Mouse (Mus musculus) myocyte (in vitro differentiated cells): ENCODE measurements at regions not wholly inside any gene's neighbourhood (a gene's known extent, or its start where the extent isn't known, plus 50 kb on each side); places are given as distances from the start of the nearest gene placed in this dataset.

Experiments used
- H3K27me3 ChIP-seq: one replicate; pipeline ENCODE4 v1.6.1; 2011; ENCODE audit not compliant: control insufficient read depth, insufficient read depth, insufficient read length
- H3K36me3 ChIP-seq: one replicate; pipeline ENCODE4 v1.6.1; 2011; ENCODE audit not compliant: control insufficient read depth, insufficient read depth
- H3K4me2 ChIP-seq: one replicate; pipeline ENCODE4 v1.6.1; 2011; ENCODE audit warnings: low read depth, control low read depth
- H3K4me3 ChIP-seq: one replicate; pipeline ENCODE4 v1.5.1; 2011; ENCODE audit warnings: mild to moderate bottlenecking, control low read depth, moderate library complexity
- H3K79me2 ChIP-seq: one replicate; pipeline ENCODE4 v1.6.1; 2011; ENCODE audit not compliant: control insufficient read depth, insufficient read depth
- H3ac ChIP-seq: one replicate; pipeline ENCODE4 v1.6.1; 2011; ENCODE audit not compliant: control insufficient read depth, insufficient read length
- CEBPB ChIP-seq: IDR thresholded peaks from 2 replicates; pipeline ENCODE4 v1.6.1; 2011; ENCODE audit warnings: mild to moderate bottlenecking, moderate library complexity; ENCODE audit not compliant: poor library complexity, insufficient read depth, severe bottlenecking
- E2F4 ChIP-seq: IDR thresholded peaks from one replicate; pipeline ENCODE4 v1.6.1; 2011; ENCODE audit warnings: mild to moderate bottlenecking, control low read depth, moderate library complexity; ENCODE audit not compliant: insufficient read depth
- MAX ChIP-seq: IDR thresholded peaks from one replicate; pipeline ENCODE4 v1.6.1; 2011; ENCODE audit warnings: low read depth, mild to moderate bottlenecking, control low read depth
- MYOD1 ChIP-seq, 3 experiments: IDR thresholded peaks; one replicate each; pipeline ENCODE4 v1.6.1; 2011; ENCODE audit warnings: control low read depth in 2 of 3, low read depth in 2 of 3, mild to moderate bottlenecking in 2 of 3, moderate library complexity in 1 of 3; ENCODE audit not compliant: insufficient read length in 2 of 3, control insufficient read depth in 1 of 3
- MYOG ChIP-seq, 3 experiments: IDR thresholded peaks; one replicate each; pipeline ENCODE4 v1.6.1; 2011; ENCODE audit warnings: control low read depth in 2 of 3, low read depth in 2 of 3, mild to moderate bottlenecking in 2 of 3; ENCODE audit not compliant: insufficient read length in 2 of 3, control insufficient read depth in 1 of 3, insufficient read depth in 1 of 3
- POLR2A ChIP-seq: IDR thresholded peaks from one replicate; pipeline ENCODE4 v1.6.1; 2011; ENCODE audit warnings: low read depth, mild to moderate bottlenecking, control low read depth, moderate library complexity; ENCODE audit not compliant: insufficient read length
- POLR2AphosphoS2 ChIP-seq: IDR thresholded peaks from one replicate; pipeline ENCODE4 v1.6.1; 2011; ENCODE audit warnings: low read depth, control low read depth; ENCODE audit not compliant: insufficient read length
- REST ChIP-seq: IDR thresholded peaks from one replicate; pipeline ENCODE4 v1.6.1; 2011; ENCODE audit warnings: mild to moderate bottlenecking, control low read depth, moderate library complexity; ENCODE audit not compliant: insufficient read depth, insufficient read length
- SRF ChIP-seq: IDR thresholded peaks from one replicate; pipeline ENCODE4 v1.6.1; 2011; ENCODE audit warnings: low read depth; ENCODE audit not compliant: control insufficient read depth, insufficient read length
- TCF12 ChIP-seq: IDR thresholded peaks from one replicate; pipeline ENCODE4 v1.6.1; 2011; ENCODE audit warnings: mild to moderate bottlenecking, control low read depth; ENCODE audit not compliant: poor library complexity, insufficient read depth, severe bottlenecking
- TCF3 ChIP-seq: IDR thresholded peaks from one replicate; pipeline ENCODE4 v1.6.1; 2011; ENCODE audit warnings: low read depth, control low read depth; ENCODE audit not compliant: insufficient read length
- USF1 ChIP-seq: IDR thresholded peaks from one replicate; pipeline ENCODE4 v1.6.1; 2011; ENCODE audit warnings: low read depth, mild to moderate bottlenecking, control low read depth, moderate library complexity

GRCm38 (mm10) chr12:109716991-109717390 is 116.9 kb upstream of the Rtl1 start:
- Histone ChIP-seq H3K27me3 (no peaks in the 10 kb centered on the region), H3K36me3 (no peaks in the 10 kb centered on the region), H3K4me2 (no peak overlapping the region), H3K4me3 (no peak overlapping the region), H3K79me2 (no peaks in the 10 kb centered on the region), H3ac (no peak overlapping the region)
- TF ChIP-seq MYOG (IDR thresholded peaks at IDR 0.05; ENCODE audit: control insufficient read depth in 1 of 3, insufficient read depth in 1 of 3, insufficient read length in 2 of 3, low read depth in 2 of 3) (no peak), CEBPB (no peak), POLR2AphosphoS2 (no peak), MAX (no peak), REST (no peak), USF1 (no peak), MYOD1 (IDR thresholded peaks at IDR 0.05; ENCODE audit: control insufficient read depth in 1 of 3, insufficient read length in 2 of 3, low read depth in 2 of 3) (no peak), TCF3 (no peak), POLR2A (no peak), E2F4 (no peak), TCF12 (no peak), SRF (no peak)

- no peaks in the 10 kb centered on the region for H3K36me3 ChIP-seq
- TF ChIP-seq USF1 = no peak
- TF ChIP-seq POLR2A = no peak
- no peak for TF ChIP-seq E2F4
- TF ChIP-seq MYOD1 (IDR thresholded peaks at IDR 0.05; ENCODE audit: control insufficient read depth in 1 of 3, insufficient read length in 2 of 3, low read depth in 2 of 3) = no peak
- no peak for TF ChIP-seq TCF12
- no peak for TF ChIP-seq MAX
- TF ChIP-seq SRF = no peak
- TF ChIP-seq REST = no peak
- TF ChIP-seq POLR2AphosphoS2 = no peak
- no peak for TF ChIP-seq MYOG (IDR thresholded peaks at IDR 0.05; ENCODE audit: control insufficient read depth in 1 of 3, insufficient read depth in 1 of 3, insufficient read length in 2 of 3, low read depth in 2 of 3)
- no peak for TF ChIP-seq TCF3
- TF ChIP-seq CEBPB = no peak
- no peak overlapping the region for H3ac ChIP-seq
- no peak overlapping the region for H3K4me2 ChIP-seq
- no peak overlapping the region for H3K4me3 ChIP-seq
- no peaks in the 10 kb centered on the region for H3K27me3 ChIP-seq
- no peaks in the 10 kb centered on the region for H3K79me2 ChIP-seq
Measured at GRCm38 (mm10) chr12:109718036-109718435, 117.9 kb upstream of the Rtl1 start.

DNA sequence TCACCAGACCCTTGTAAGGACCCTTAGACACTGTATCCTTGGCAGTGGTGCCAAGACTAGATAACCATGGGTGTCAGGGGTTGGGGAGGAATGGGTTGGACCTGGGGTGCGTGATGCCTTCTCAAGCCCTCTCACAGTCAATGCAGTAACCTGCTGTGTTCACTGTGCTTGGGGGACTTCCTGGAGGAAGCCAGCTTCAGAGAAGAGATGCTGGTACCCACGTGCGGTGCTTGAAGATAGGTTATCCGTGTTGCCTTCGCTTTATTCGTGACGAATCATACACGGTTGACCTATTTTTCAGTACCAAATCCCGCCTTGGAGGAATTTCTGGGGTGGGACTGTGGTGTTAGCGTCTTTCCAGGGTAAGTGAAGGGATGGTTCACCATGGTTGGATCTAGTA is 138.1 kb upstream of the Rtl1 start:
- no peak overlapping the region for H3K4me2 ChIP-seq
- H3K27me3 ChIP-seq = peaks cover 11% of the 10 kb centered on the region
- no peak overlapping the region for H3ac ChIP-seq
- TF ChIP-seq MYOG (IDR thresholded peaks at IDR 0.05; ENCODE audit: control insufficient read depth in 1 of 3, insufficient read depth in 1 of 3, insufficient read length in 2 of 3, low read depth in 2 of 3) (no peak), REST (no peak)
- no peaks in the 10 kb centered on the region for H3K79me2 ChIP-seq
- no peaks in the 10 kb centered on the region for H3K36me3 ChIP-seq
- no peak overlapping the region for H3K4me3 ChIP-seq

GRCm38 (mm10) chr12:109738911-109739310 is 138.8 kb upstream of the Rtl1 start:
- Histone ChIP-seq H3K36me3 (no peaks in the 10 kb centered on the region), H3K27me3 (peaks cover 11% of the 10 kb centered on the region), H3K79me2 (no peaks in the 10 kb centered on the region), H3ac (no peak overlapping the region), H3K4me3 (no peak overlapping the region), H3K4me2 (no peak overlapping the region)
- no peak for TF ChIP-seq MYOD1 (IDR thresholded peaks at IDR 0.05; ENCODE audit: control insufficient read depth in 1 of 3, insufficient read length in 2 of 3, low read depth in 2 of 3)

GRCm38 (mm10) chr12:109742486-109742885 is 142.4 kb upstream of the Rtl1 start:
- Histone ChIP-seq H3K36me3 (no peaks in the 10 kb centered on the region), H3K27me3 (no peaks in the 10 kb centered on the region), H3ac (no peak overlapping the region), H3K79me2 (no peaks in the 10 kb centered on the region), H3K4me2 (no peak overlapping the region), H3K4me3 (no peak overlapping the region)
- TF ChIP-seq MYOG (IDR thresholded peaks at IDR 0.05; ENCODE audit: control insufficient read depth in 1 of 3, insufficient read depth in 1 of 3, insufficient read length in 2 of 3, low read depth in 2 of 3) = no peak

GRCm38 (mm10) chr12:109743036-109743650 is 143.0 kb upstream of the Rtl1 start:
- Histone ChIP-seq H3K79me2 (no peaks in the 10 kb centered on the region), H3ac (no peak overlapping the region), H3K4me3 (no peak overlapping the region), H3K4me2 (no peak overlapping the region), H3K27me3 (no peaks in the 10 kb centered on the region), H3K36me3 (no peaks in the 10 kb centered on the region)
- TF ChIP-seq SRF (no peak), MAX (no peak), REST (no peak), TCF12 (no peak)
